Mouse (Mus musculus) G1E-ER4 (cell line): ENCODE results near the gene Rftn1. TPM values are rescaled to one million over a fixed set of nuclear protein-coding genes. Genes with fewer than 3 reads are reported as not detected.

Source experiments
- GATA1 ChIP-seq: IDR thresholded peaks from one replicate; pipeline ENCODE4 v1.8.0; 2012; ENCODE audit warnings: low read length, inconsistent platforms
- polyA plus RNA-seq: library from polyadenylated mRNA; stranded (reverse); fragments of >175 nt; gene quantifications from 2 replicates; pipeline ENCODE4 v1.2.3, GENCODE M21; 2012

Rftn1 gene
- polyA plus RNA-seq, 1 experiment: not detected

- TF ChIP-seq GATA1: no peak
Observed at GRCm38 (mm10) chr17:50097831-50098230, 92.6 kb downstream of the Rftn1 start.

- no peak for TF ChIP-seq GATA1
Observed at GRCm38 (mm10) chr17:50096305-50096704, 94.2 kb downstream of the Rftn1 start.

- TF ChIP-seq GATA1: no peak
Observed at GRCm38 (mm10) chr17:50094596-50094995, 95.9 kb downstream of the Rftn1 start.

- no peak for TF ChIP-seq GATA1
Observed at GRCm38 (mm10) chr17:50094077-50094476, 96.4 kb downstream of the Rftn1 start.

GRCm38 (mm10) chr17:50093356-50093755 is 97.1 kb downstream of the Rftn1 start:
- no peak for TF ChIP-seq GATA1

- TF ChIP-seq GATA1: no peak
Observed at GRCm38 (mm10) chr17:50092848-50093247, 97.6 kb downstream of the Rftn1 start.

- TF ChIP-seq GATA1: no peak
Observed at GRCm38 (mm10) chr17:50091829-50092228, 98.6 kb downstream of the Rftn1 start.

GRCm38 (mm10) chr17:50089725-50090124 is 100.7 kb downstream of the Rftn1 start:
- TF ChIP-seq GATA1: no peak

GRCm38 (mm10) chr17:50088054-50088453 is 102.4 kb downstream of the Rftn1 start:
- TF ChIP-seq GATA1: no peak

- no peak for TF ChIP-seq GATA1
Observed at GRCm38 (mm10) chr17:50086887-50087286, 103.6 kb downstream of the Rftn1 start.

- no peak for TF ChIP-seq GATA1
Observed at GRCm38 (mm10) chr17:50084721-50085120, 105.8 kb downstream of the Rftn1 start.

GRCm38 (mm10) chr17:50083937-50084336 is 106.5 kb downstream of the Rftn1 start:
- no peak for TF ChIP-seq GATA1

- no peak for TF ChIP-seq GATA1
Observed at GRCm38 (mm10) chr17:50082947-50083346, 107.5 kb downstream of the Rftn1 start.

GRCm38 (mm10) chr17:50081647-50082046 is 108.8 kb downstream of the Rftn1 start:
- TF ChIP-seq GATA1: no peak

- no peak for TF ChIP-seq GATA1
Observed at GRCm38 (mm10) chr17:50080991-50081390, 109.5 kb downstream of the Rftn1 start.

GRCm38 (mm10) chr17:50078749-50079148 is 111.7 kb downstream of the Rftn1 start:
- TF ChIP-seq GATA1: no peak

GRCm38 (mm10) chr17:50072982-50073965 is 117.2 kb downstream of the Rftn1 start:
- no peak for TF ChIP-seq GATA1
